Mouse (Mus musculus) hindbrain, embryonic 11.5 days (tissue): ENCODE results near the gene Hfe. TPM values are rescaled to one million over a fixed set of nuclear protein-coding genes. Genes with fewer than 3 reads are reported as not detected.

Source experiments
- ATAC-seq: fragments of 200-750 bp; cut with Nextera tagmentation; 2 replicates; pipeline ENCODE4 v1.8.0; 2017; ENCODE audit warnings: mild to moderate bottlenecking, moderate TSS enrichment, moderate library complexity; ENCODE audit not compliant: low FRiP score
- DNase-seq: peaks from one replicate; pipeline ENCODE4 v3.0.0-alpha.2; 2015; ENCODE audit warnings: low spot score
- H3K27ac ChIP-seq: fragments of 300-500 bp; sonication (generic); 2 replicates; pipeline ENCODE4 v1.5.1; 2014; ENCODE audit warnings: mild to moderate bottlenecking, low read depth, low read length
- H3K27me3 ChIP-seq: fragments of 300-500 bp; sonication (generic); 2 replicates; pipeline ENCODE4 v1.6.1; 2014; ENCODE audit warnings: mild to moderate bottlenecking, low read length, moderate library complexity, mixed read lengths; ENCODE audit not compliant: control insufficient read depth, insufficient read depth
- H3K36me3 ChIP-seq: fragments of 300-500 bp; sonication (generic); 2 replicates; pipeline ENCODE4 v1.6.1; 2014; ENCODE audit warnings: mild to moderate bottlenecking, low read length, moderate library complexity, mixed read lengths; ENCODE audit not compliant: control insufficient read depth, insufficient read depth
- H3K4me1 ChIP-seq: fragments of 300-500 bp; sonication (generic); replicated peaks from 2 replicates; pipeline ENCODE4 v1.6.1; 2014; ENCODE audit warnings: low read length, mixed read lengths; ENCODE audit not compliant: control insufficient read depth, insufficient read depth
- H3K4me2 ChIP-seq: fragments of 300-500 bp; sonication (generic); replicated peaks from 2 replicates; pipeline ENCODE4 v1.6.1; 2014; ENCODE audit warnings: mild to moderate bottlenecking, low read depth, low read length
- H3K4me3 ChIP-seq: fragments of 300-500 bp; sonication (generic); 2 replicates; pipeline ENCODE4 v1.5.1; 2014; ENCODE audit warnings: low read depth, low read length
- H3K9ac ChIP-seq: fragments of 300-500 bp; sonication (generic); 2 replicates; pipeline ENCODE4 v1.6.1; 2014; ENCODE audit warnings: low read depth, low read length
- H3K9me3 ChIP-seq: fragments of 300-500 bp; sonication (generic); 2 replicates; pipeline ENCODE4 v1.6.1; 2016; ENCODE audit warnings: low read length; ENCODE audit not compliant: control insufficient read depth
- WGBS: fragments of 180-500 bp; shearing (Covaris S2); extraction: QIAGEN DNeasy Blood & Tissue Kit; methylation state at CpG from one replicate; pipeline ENCODE4 v1.1.7; 2014; 5-methylcytosine and 5-hydroxymethylcytosine counted together
- polyA plus RNA-seq: library from polyadenylated mRNA; unstranded; fragments of >200 nt; fragmentation: Nextera tagmentation; extraction: Ambion mirVana; gene quantifications from 2 replicates; pipeline ENCODE4 v1.2.1, GENCODE M21; 2014

Hfe gene
- polyA plus RNA-seq, 1 experiment from 2014 or later, result 3.4 TPM

- 31% methylated on average over 13 of the region's 13 CpGs for WGBS
- Histone ChIP-seq H3K36me3 (no peaks in the 10 kb centered on the region), H3K4me1 (0 out of 2 replicates have a peak, but pooled peaks cover 3% of the 10 kb centered on the region), H3K4me2 (peak overlapping the region; percentile 96), H3K9me3 (no peaks in the 10 kb centered on the region), H3K27ac (peak overlapping the region; percentile 96), H3K4me3 (peak overlapping the region; percentile 57), H3K9ac (peak overlapping the region; percentile 75), H3K27me3 (no peaks in the 10 kb centered on the region)
- DNase-seq (no peak), ATAC-seq (no peak)
Observed at GRCm38 (mm10) chr13:23740256-23740840, 29.7 kb upstream of the Hfe start.

- Histone ChIP-seq H3K9me3 (no peaks in the 10 kb centered on the region), H3K27ac (peak overlapping the region; percentile 96), H3K27me3 (no peaks in the 10 kb centered on the region), H3K4me1 (0 out of 2 replicates have a peak, but pooled peaks cover 3% of the 10 kb centered on the region), H3K36me3 (no peaks in the 10 kb centered on the region), H3K9ac (peak overlapping the region; percentile 75), H3K4me2 (peak overlapping the region; percentile 96), H3K4me3 (peak overlapping the region; percentile 57)
- ATAC-seq (no peak), DNase-seq (no peak)
- 1% methylated on average over 14 of the region's 14 CpGs for WGBS
Observed at GRCm38 (mm10) chr13:23739922-23740252, 29.2 kb upstream of the Hfe start.

- H3K9me3 ChIP-seq, result no peaks in the 10 kb centered on the region
- DNase-seq (peak; percentile 88), ATAC-seq (peak; percentile 87)
- H3K4me1 ChIP-seq, result 0 out of 2 replicates have a peak, but pooled peaks cover 3% of the 10 kb centered on the region
- H3K4me3 ChIP-seq, result peak overlapping the region; percentile 57
- H3K4me2 ChIP-seq, result peak overlapping the region; percentile 96
- H3K9ac ChIP-seq, result peak overlapping the region; percentile 75
- no peaks in the 10 kb centered on the region for H3K36me3 ChIP-seq
- H3K27me3 ChIP-seq, result no peaks in the 10 kb centered on the region
- under 1% methylated on average over 39 of the region's 39 CpGs for WGBS
- H3K27ac ChIP-seq, result peak overlapping the region; percentile 96
Observed at GRCm38 (mm10) chr13:23739069-23739921, 28.6 kb upstream of the Hfe start.

GRCm38 (mm10) chr13:23738677-23739068 lies 28.0 kb upstream of the Hfe start, which contains the start of gene Hist1h1c:
Gene Hist1h1c (plus strand): TSS chr13:23738808.
- Histone ChIP-seq H3K9me3 (no peaks in the 10 kb centered on the region), H3K4me2 (peak within 1 kb of the TSS; percentile 96), H3K9ac (peak within 1 kb of the TSS; percentile 75), H3K36me3 (no peaks in the 10 kb centered on the region), H3K27me3 (no peaks in the 10 kb centered on the region), H3K4me1 (0 out of 2 replicates have a peak, but pooled peaks cover 3% of the 10 kb centered on the region), H3K27ac (peak within 1 kb of the TSS; percentile 96), H3K4me3 (peak within 1 kb of the TSS; percentile 57)
- peak; percentile 95 for ATAC-seq
- under 1% methylated on average over 27 of the region's 38 CpGs for WGBS
- peak; percentile 93 for DNase-seq

- no peak for ATAC-seq
- Histone ChIP-seq H3K9ac (peak overlapping the region; percentile 44; the same call in 1 of the 2 replicates), H3K4me3 (peak overlapping the region; percentile 57), H3K4me2 (peak overlapping the region; percentile 96; the same call in 1 of the 2 replicates), H3K4me1 (0 out of 2 replicates have a peak, but pooled peaks cover 3% of the 10 kb centered on the region), H3K36me3 (no peaks in the 10 kb centered on the region), H3K9me3 (no peaks in the 10 kb centered on the region), H3K27ac (peak overlapping the region; percentile 96), H3K27me3 (no peaks in the 10 kb centered on the region)
- WGBS, result 17% methylated on average over 4 of the region's 4 CpGs
- DNase-seq, result peak; percentile 43
Observed at GRCm38 (mm10) chr13:23738041-23738440, 27.4 kb upstream of the Hfe start.

GRCm38 (mm10) chr13:23737091-23737490 lies 26.4 kb upstream of the Hfe start:
- Histone ChIP-seq H3K9me3 (no peaks in the 10 kb centered on the region), H3K4me1 (0 out of 2 replicates have a peak, but pooled peaks cover 3% of the 10 kb centered on the region), H3K27ac (no peak overlapping the region), H3K27me3 (no peaks in the 10 kb centered on the region), H3K9ac (no peak overlapping the region), H3K4me2 (no peak overlapping the region), H3K4me3 (no peak overlapping the region), H3K36me3 (no peaks in the 10 kb centered on the region)
- DNase-seq (no peak), ATAC-seq (no peak)
- WGBS, result 86% methylated on average over 5 of the region's 5 CpGs

GRCm38 (mm10) chr13:23732156-23732804 lies 21.6 kb upstream of the Hfe start:
- H3K36me3 ChIP-seq, result no peaks in the 10 kb centered on the region
- H3K4me2 ChIP-seq, result no peak overlapping the region
- no peaks in the 10 kb centered on the region for H3K4me1 ChIP-seq
- H3K27me3 ChIP-seq, result no peaks in the 10 kb centered on the region
- 27% methylated on average over 8 of the region's 8 CpGs for WGBS
- H3K9me3 ChIP-seq, result no peaks in the 10 kb centered on the region
- DNase-seq (no peak), ATAC-seq (no peak)
- H3K4me3 ChIP-seq, result no peak overlapping the region
- H3K27ac ChIP-seq, result no peak overlapping the region
- H3K9ac ChIP-seq, result no peak overlapping the region

GRCm38 (mm10) chr13:23730479-23730878 lies 19.8 kb upstream of the Hfe start:
- DNase-seq, result no peak
- ATAC-seq, result no peak
- Histone ChIP-seq H3K4me2 (no peak overlapping the region), H3K36me3 (no peaks in the 10 kb centered on the region), H3K27ac (no peak overlapping the region), H3K9ac (no peak overlapping the region), H3K9me3 (no peaks in the 10 kb centered on the region), H3K4me1 (no peaks in the 10 kb centered on the region), H3K4me3 (no peak overlapping the region), H3K27me3 (no peaks in the 10 kb centered on the region)
- 40% methylated on average over 8 of the region's 8 CpGs for WGBS
